Mouse (Mus musculus): Measurements from ENCODE around the gene BC030867. TPM values are rescaled to one million over a fixed set of nuclear protein-coding genes. Genes with fewer than 3 reads are reported as not detected.
A peak's percentile ranks its signal among the peaks of the same experiment; 100 is the strongest.

BC030867 gene
- polyA plus RNA-seq, 1 experiment from 2014 or later, result 6.8 TPM

DNA sequence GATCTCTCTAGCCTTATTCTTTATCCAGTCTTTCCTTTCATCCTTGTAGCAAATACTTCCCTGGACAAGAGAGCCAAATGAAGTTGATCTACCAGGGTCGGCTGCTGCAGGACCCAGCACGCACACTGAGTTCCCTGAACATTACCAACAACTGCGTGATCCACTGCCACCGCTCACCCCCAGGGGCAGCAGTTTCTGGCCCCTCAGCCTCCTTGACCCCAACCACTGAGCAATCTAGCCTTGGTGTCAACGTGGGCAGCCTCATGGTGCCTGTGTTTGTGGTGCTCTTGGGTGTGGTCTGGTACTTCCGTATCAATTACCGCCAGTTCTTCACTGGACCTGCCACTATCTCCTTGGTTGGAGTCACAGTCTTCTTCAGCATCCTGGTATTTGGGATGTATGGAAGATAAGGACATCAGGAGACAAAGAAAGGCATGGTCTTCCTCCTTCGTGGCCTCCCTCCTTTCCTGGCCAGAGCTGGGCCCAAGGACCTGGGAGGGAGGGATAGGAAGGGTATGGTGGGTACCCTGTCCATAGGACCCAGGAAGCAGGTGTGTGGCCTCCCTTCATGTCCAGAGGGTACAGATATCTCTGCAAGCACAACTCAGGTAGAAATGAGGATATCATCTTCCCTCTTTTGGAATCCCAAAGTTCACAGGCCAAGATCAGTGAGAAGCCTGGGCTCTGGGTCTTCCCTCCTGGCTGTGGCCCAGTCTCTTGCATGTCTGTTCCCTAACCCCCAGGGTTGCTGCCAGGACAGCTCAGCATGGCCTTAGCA is 39.5 kb downstream of the BC030867 start:
- H3K27me3 ChIP-seq, result no peaks in the 10 kb centered on the region
- DNase-seq (ENCODE audit: low read depth, low spot score) (no peak), ATAC-seq (no peak)
- POLR2A ChIA-PET, result interaction anchor here (1.0 kb wide), 1 partner anchor 10 kb away, joined by 3 read pairs; no protein-coding TSS in a partner anchor
- in situ Hi-C loops (cut with MboI; ENCODE audit: low pct_unique_long_range_greater_than_20kb), result no loop called here
- CTCF ChIA-PET, result no interaction called here
- no peak for TF ChIP-seq CTCF (IDR thresholded peaks at IDR 0.05)

DNA sequence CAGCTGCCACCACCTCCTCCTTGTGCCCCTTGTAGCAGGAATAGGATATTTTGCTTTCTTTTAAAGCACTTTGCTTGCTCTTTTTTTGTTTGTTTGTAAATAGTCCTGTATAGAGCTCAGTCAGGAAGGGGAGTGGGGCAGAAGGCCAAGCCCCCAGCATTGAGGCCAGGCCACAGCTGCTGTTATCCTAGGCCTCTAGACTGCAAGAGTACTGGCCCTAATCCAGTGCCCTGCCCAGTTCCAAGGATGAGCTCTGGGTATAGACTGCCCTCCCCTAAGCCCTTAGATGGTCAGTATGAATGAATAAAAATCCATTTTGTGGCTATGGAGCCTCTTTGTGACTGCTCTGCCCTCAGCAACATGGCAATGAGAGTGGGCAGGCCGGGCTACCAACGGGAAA is 40.2 kb downstream of the BC030867 start:
- in situ Hi-C loops (cut with MboI; ENCODE audit: low pct_unique_long_range_greater_than_20kb), result no loop called here
- ATAC-seq (no peak), DNase-seq (ENCODE audit: low read depth, low spot score) (no peak)
- ChIA-PET POLR2A (no interaction called here), CTCF (no interaction called here)
- TF ChIP-seq CTCF (IDR thresholded peaks at IDR 0.05), result no peak
- no peaks in the 10 kb centered on the region for H3K27me3 ChIP-seq

DNA sequence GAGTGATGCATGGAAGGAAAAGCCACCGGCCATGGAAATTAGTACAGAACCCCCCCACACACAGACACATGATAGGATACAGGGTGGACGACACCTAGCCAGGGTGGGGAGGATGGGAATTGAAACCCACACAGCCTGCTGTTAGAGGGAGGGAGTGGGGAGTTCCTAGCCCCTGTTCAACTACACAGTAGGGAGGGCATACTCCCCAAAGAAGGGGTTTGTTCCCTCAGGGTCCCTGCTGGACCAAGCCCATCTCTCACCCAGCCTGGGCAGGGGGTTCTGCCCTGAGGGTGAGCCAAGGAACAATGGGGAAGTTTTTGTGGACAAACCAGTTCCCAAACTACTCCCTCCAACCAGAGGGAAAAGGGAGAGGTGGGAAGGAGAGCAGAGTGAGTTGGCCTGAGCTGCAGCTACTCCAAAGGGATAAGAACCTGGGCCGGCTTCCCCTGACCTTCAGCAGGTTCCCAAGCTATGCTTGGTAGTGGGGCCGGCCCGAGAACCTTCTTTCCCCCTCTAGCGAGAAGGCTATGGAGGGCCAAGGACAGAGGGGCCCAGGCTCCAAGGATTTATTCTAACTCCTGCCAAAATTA is 40.9 kb downstream of the BC030867 start:
- no peaks in the 10 kb centered on the region for H3K27me3 ChIP-seq
- in situ Hi-C loops (cut with MboI; ENCODE audit: low pct_unique_long_range_greater_than_20kb), result no loop called here
- ATAC-seq (no peak), DNase-seq (ENCODE audit: low read depth, low spot score) (no peak)
- CTCF ChIA-PET, result no interaction called here
- POLR2A ChIA-PET, result no interaction called here
- TF ChIP-seq CTCF (IDR thresholded peaks at IDR 0.05), result no peak

DNA sequence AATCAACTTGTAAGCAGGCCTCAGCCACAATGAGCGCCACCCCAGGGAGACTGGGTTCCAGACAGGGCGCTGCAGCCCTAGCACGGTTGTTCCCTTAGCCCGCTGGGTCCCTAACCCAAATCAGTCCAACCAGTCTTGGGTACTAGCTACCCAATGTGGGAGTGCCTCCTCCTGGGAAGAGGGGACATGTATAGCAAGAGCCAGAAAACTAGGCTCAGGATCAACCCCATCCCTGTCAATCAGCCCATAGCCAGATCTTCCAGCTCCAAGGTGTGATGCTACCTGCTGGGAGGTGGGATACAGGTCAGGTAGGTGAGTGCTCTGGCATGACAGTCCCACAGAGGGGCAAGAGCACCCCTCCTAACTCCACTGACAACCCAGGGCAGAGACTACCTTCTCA is 41.5 kb downstream of the BC030867 start:
- DNase-seq (ENCODE audit: low read depth, low spot score) (no peak), ATAC-seq (no peak)
- in situ Hi-C loops (cut with MboI; ENCODE audit: low pct_unique_long_range_greater_than_20kb), result no loop called here
- ChIA-PET CTCF (no interaction called here), POLR2A (interaction anchor here (0.6 to 0.7 kb wide), 3 partner anchors 16 to 45 kb away, joined by 3 to 5 read pairs (median 5); no protein-coding TSS in a partner anchor)
- TF ChIP-seq CTCF (IDR thresholded peaks at IDR 0.05), result no peak
- H3K27me3 ChIP-seq, result no peaks in the 10 kb centered on the region

DNA sequence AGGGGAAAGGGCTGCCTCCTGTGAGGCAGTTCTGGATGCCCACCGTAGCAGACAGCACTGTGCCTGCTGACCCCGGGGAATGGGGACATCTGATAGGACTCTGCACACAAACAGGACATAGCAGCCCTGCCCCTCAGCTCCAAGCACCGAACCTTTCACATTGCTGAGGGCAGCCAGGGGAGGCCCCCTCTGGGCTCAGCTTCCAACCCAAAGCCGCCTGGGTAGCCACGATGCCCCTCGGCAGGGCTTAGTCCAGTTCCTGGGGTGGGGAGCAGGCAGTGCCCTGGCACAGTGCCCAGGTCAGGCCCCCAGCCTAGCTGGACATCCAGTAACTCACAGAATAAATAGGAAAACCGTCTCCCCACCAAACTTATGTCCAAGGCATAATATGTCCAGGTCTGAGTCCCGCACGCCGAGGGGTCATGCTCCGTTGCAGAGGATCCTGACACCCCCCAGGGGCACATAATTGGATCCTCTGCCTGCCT is 42.4 kb downstream of the BC030867 start:
- no peak for TF ChIP-seq CTCF (IDR thresholded peaks at IDR 0.05)
- ATAC-seq, result no peak
- DNase-seq (ENCODE audit: low read depth, low spot score), result no peak
- no peaks in the 10 kb centered on the region for H3K27me3 ChIP-seq
- in situ Hi-C loops (cut with MboI; ENCODE audit: low pct_unique_long_range_greater_than_20kb), result no loop called here
- POLR2A ChIA-PET, result interaction anchor here (0.6 to 1.0 kb wide), 2 partner anchors 26 to 44 kb away, joined by 3 to 4 read pairs; no protein-coding TSS in a partner anchor
- CTCF ChIA-PET, result no interaction called here

DNA sequence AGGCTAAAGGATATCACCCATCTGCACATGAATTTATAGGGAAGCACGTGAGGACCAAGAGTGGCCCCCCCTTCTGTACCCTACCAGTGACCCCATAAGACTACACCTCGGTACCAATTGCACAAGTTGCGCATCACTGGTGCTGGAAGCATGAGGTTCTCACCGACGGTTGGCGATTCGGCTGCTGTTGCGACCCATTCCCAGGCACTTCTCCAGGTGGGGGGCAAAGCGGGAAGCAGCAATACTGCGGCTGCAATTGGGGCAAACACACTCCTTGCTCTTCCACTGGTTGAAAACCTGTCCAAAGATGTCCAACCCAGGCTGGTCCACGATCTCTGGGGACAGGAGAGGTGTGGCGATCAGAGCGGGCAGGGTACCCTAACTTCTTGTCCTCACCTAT is 45.3 kb downstream of the BC030867 start:
- in situ Hi-C loops (cut with MboI; ENCODE audit: low pct_unique_long_range_greater_than_20kb), result no loop called here
- DNase-seq (ENCODE audit: low read depth, low spot score) (no peak), ATAC-seq (no peak)
- ChIA-PET POLR2A (interaction anchor here (1.5 kb wide), 1 partner anchor 9 kb away, joined by 4 read pairs; the partner anchor contains the start of gene Tmub2), CTCF (no interaction called here)
- TF ChIP-seq CTCF (IDR thresholded peaks at IDR 0.05), result no peak
- no peaks in the 10 kb centered on the region for H3K27me3 ChIP-seq

DNA sequence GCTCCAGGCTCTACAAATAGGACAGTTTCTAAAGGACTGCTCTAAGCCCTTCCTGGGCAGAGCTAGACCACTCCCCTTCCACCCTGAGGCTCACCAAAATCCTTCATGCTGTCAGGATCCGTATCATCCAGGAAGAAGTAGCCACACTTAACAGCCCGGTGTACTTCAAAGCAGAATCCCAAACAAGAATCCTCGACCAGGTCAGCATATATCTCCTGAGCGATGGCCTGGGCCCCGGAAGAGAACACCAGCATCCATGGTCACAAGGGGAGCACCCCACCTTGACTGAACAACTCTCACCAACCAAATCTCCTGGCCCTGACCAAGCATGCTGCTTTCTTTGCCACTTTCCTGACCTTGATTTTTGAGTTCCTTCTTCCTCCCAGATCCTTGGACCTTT is 45.7 kb downstream of the BC030867 start:
- ChIA-PET CTCF (interaction anchor here (1.0 kb wide), 1 partner anchor 8 kb away, joined by 4 read pairs; no protein-coding TSS in a partner anchor), POLR2A (interaction anchor here (1.5 kb wide), 1 partner anchor 9 kb away, joined by 4 read pairs; the partner anchor contains the start of gene Tmub2)
- no peaks in the 10 kb centered on the region for H3K27me3 ChIP-seq
- ATAC-seq, result no peak
- TF ChIP-seq CTCF (IDR thresholded peaks at IDR 0.05), result no peak
- no peak for DNase-seq (ENCODE audit: low read depth, low spot score)
- in situ Hi-C loops (cut with MboI; ENCODE audit: low pct_unique_long_range_greater_than_20kb), result no loop called here

DNA sequence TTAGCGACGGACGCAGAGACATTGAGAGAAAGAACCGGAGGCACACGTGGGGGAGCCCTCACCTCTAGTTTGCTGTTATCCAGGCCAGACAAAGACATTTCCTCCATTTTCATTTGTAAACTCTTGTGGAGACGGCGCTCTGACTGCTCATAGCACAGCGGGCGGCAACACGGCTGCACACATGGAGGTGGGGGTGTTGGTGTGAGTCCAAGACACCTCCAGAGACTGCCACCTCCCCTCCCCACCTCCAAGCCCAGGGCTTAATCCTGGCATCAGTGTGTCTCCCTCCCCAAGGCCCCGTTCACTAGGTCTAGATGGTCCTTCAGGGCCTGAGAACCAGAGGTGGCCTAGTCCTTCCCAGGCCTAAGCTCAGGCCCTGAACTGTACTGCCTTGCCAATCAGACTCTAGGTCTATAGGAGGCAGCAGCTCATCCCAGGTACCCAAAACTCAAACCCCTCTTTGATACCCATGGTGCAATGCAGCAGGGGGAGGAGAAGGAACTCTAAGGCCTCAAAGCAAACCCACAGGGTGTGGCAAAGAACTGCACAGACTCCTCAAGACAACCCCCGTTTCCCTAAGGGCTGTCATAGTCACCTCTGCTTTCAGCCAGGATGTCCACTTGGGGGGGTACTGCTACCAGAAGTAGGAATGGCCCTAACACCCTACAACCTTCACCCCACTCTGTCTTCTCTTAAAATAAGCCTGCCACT is 46.4 kb downstream of the BC030867 start:
- H3K27me3 ChIP-seq, result no peaks in the 10 kb centered on the region
- in situ Hi-C loops (cut with MboI; ENCODE audit: low pct_unique_long_range_greater_than_20kb), result no loop called here
- ATAC-seq (no peak), DNase-seq (ENCODE audit: low read depth, low spot score) (no peak)
- ChIA-PET CTCF (interaction anchor here (1.0 kb wide), 1 partner anchor 8 kb away, joined by 4 read pairs; no protein-coding TSS in a partner anchor), POLR2A (interaction anchor here (1.3 to 1.5 kb wide), 2 partner anchors 10 to 141 kb away, joined by 3 to 4 read pairs; partner anchors contain the start of gene Tmub2)
- no peak for TF ChIP-seq CTCF (IDR thresholded peaks at IDR 0.05)

DNA sequence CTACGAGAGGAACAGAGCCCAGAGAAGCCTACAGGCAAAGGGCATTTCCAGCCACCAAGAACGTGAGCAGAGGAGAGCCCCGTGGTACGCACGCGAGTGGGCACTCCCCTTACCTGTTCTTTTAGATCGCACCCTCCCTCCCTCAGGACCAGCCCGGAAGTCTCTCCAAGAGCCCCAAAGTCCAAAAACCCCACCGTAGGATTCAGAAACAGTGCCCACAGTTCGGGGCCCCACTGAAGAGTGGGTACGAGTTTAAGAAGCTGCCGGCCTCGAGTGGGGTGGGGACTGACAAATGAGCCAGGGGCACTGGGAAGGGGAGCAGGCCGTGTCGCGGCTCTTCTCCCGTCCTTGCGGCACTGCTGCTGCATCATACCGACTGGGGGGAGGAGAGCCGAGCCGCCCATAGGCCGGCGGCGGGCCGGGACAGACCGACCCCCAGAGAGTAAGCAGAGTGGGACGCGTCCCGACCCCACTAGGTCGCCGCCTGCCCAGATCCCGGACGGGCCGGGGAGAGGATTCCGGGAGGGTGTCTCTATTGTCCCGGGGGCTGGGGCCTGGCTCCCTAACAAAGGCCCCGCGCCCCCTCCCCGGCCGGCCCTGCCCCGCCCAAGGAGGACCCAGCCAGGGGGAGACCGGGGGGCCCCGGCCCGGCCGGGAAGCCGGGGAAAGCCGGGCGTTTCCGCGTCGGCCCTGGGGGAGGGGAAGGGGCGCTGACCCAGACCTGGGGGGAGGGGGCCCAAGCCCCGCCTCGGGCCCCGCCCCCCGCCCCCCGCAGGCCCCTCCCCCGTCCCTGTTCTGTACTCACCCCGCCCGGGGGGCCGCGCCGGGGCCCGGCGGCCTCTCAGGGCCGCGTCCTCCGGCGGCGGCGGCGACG is 47.2 kb downstream of the BC030867 start:
- CTCF ChIA-PET, result interaction anchor here (1.0 kb wide), 1 partner anchor 9 kb away, joined by 4 read pairs; no protein-coding TSS in a partner anchor
- ATAC-seq, result peak; percentile 24
- TF ChIP-seq CTCF (IDR thresholded peaks at IDR 0.05), result no peak
- no peaks in the 10 kb centered on the region for H3K27me3 ChIP-seq
- POLR2A ChIA-PET, result interaction anchor here (1.3 kb wide), 1 partner anchor 140 kb away, joined by 3 read pairs; no protein-coding TSS in a partner anchor
- no peak for DNase-seq (ENCODE audit: low read depth, low spot score)
- in situ Hi-C loops (cut with MboI; ENCODE audit: low pct_unique_long_range_greater_than_20kb), result no loop called here
